ENCODE assay signal across 14 mouse cellular contexts in genomic region chr8:10173033-10173747, GRCm38 (mm10). TPM values are rescaled to one million over a fixed set of nuclear protein-coding genes. Genes with fewer than 3 reads are reported as not detected.
DNase-seq lines count a peak whose midpoint lies in the region; ATAC-seq lines count a peak whose summit lies in the region.
"Had no signal": no experiment of that assay in that cellular context is flagged by ENCODE, and none has a peak within 500 bp of the region (broad histone marks: within the 10 kb centered on the region; RNA-seq: fewer than 3 reads in every experiment).

No protein-coding gene starts in this region.

- H3K9ac ChIP-seq in forebrain, embryonic 16.5 days (replicated peaks; ENCODE audit: low read depth, low read length), result no peak overlapping the region
- H3K9ac ChIP-seq in embryonic facial prominence, embryonic 14.5 days (ENCODE audit: low read depth, low read length), result no peak overlapping the region
- H3K9ac ChIP-seq in hindbrain, embryonic 15.5 days, result no peak overlapping the region
- no peak overlapping the region for H3K9ac ChIP-seq in neural tube, embryonic 13.5 days
- H3K9ac ChIP-seq in heart, embryonic 12.5 days, result no peak overlapping the region
- H3K9ac ChIP-seq: liver, embryonic 12.5 days had no signal

- no peaks in the 10 kb centered on the region for H3K9me3 ChIP-seq in forebrain, embryonic 10.5 days
- H3K9me3 ChIP-seq in forebrain, embryonic 16.5 days (ENCODE audit: control insufficient read depth, low read length), result no peaks in the 10 kb centered on the region
- H3K9me3 ChIP-seq in embryonic facial prominence, embryonic 14.5 days (ENCODE audit: control insufficient read depth, low read length), result no peaks in the 10 kb centered on the region
- no peaks in the 10 kb centered on the region for H3K9me3 ChIP-seq in hindbrain, embryonic 15.5 days
- no peaks in the 10 kb centered on the region for H3K9me3 ChIP-seq in neural tube, embryonic 13.5 days
- no peaks in the 10 kb centered on the region for H3K9me3 ChIP-seq in heart, embryonic 12.5 days (replicated peaks)
- H3K9me3 ChIP-seq: G1E; liver, embryonic 12.5 days had no signal

- H3K4me3 ChIP-seq in forebrain, embryonic 10.5 days, result no peak overlapping the region
- H3K4me3 ChIP-seq in forebrain, embryonic 16.5 days (replicated peaks; ENCODE audit: low read length), result no peak overlapping the region
- no peak overlapping the region for H3K4me3 ChIP-seq in embryonic facial prominence, embryonic 14.5 days (ENCODE audit: low read depth, low read length)
- H3K4me3 ChIP-seq in hindbrain, embryonic 15.5 days, result no peak overlapping the region
- H3K4me3 ChIP-seq in neural tube, embryonic 13.5 days, result no peak overlapping the region
- no peak overlapping the region for H3K4me3 ChIP-seq in heart, embryonic 12.5 days
- H3K4me3 ChIP-seq: left cerebral cortex, adult 2 months; liver, embryonic 12.5 days had no signal

- peaks cover 39% of the 10 kb centered on the region for H3K4me1 ChIP-seq in forebrain, embryonic 10.5 days
- peaks cover 16% of the 10 kb centered on the region for H3K4me1 ChIP-seq in forebrain, embryonic 16.5 days (replicated peaks; ENCODE audit: control insufficient read depth, insufficient read depth, low read length)
- no peaks in the 10 kb centered on the region for H3K4me1 ChIP-seq in embryonic facial prominence, embryonic 14.5 days (ENCODE audit: control insufficient read depth, insufficient read depth, low read length)
- peaks cover 28% of the 10 kb centered on the region for H3K4me1 ChIP-seq in hindbrain, embryonic 15.5 days (replicated peaks)
- peaks cover 54% of the 10 kb centered on the region for H3K4me1 ChIP-seq in neural tube, embryonic 13.5 days (replicated peaks)
- H3K4me1 ChIP-seq in heart, embryonic 12.5 days (replicated peaks), result no peaks in the 10 kb centered on the region
- H3K4me1 ChIP-seq: liver, embryonic 12.5 days had no signal

- H3K36me3 ChIP-seq in forebrain, embryonic 10.5 days (replicated peaks), result no peaks in the 10 kb centered on the region
- H3K36me3 ChIP-seq in forebrain, embryonic 16.5 days (ENCODE audit: control insufficient read depth, insufficient read depth), result no peaks in the 10 kb centered on the region
- no peaks in the 10 kb centered on the region for H3K36me3 ChIP-seq in embryonic facial prominence, embryonic 14.5 days (ENCODE audit: control insufficient read depth, insufficient read depth, low read length)
- no peaks in the 10 kb centered on the region for H3K36me3 ChIP-seq in hindbrain, embryonic 15.5 days
- H3K36me3 ChIP-seq in neural tube, embryonic 13.5 days, result no peaks in the 10 kb centered on the region
- H3K36me3 ChIP-seq in heart, embryonic 12.5 days, result no peaks in the 10 kb centered on the region
- H3K36me3 ChIP-seq: G1E; liver, embryonic 12.5 days had no signal

- H3K27me3 ChIP-seq in forebrain, embryonic 10.5 days (ENCODE audit: poor library complexity, severe bottlenecking), result no peaks in the 10 kb centered on the region; the same call in 1 of the 2 replicates
- no peaks in the 10 kb centered on the region for H3K27me3 ChIP-seq in forebrain, embryonic 16.5 days (replicated peaks; ENCODE audit: control insufficient read depth, insufficient read depth, low read length)
- no peaks in the 10 kb centered on the region for H3K27me3 ChIP-seq in embryonic facial prominence, embryonic 14.5 days (replicated peaks; ENCODE audit: control insufficient read depth, insufficient read depth, low read length)
- no peaks in the 10 kb centered on the region for H3K27me3 ChIP-seq in hindbrain, embryonic 15.5 days
- no peaks in the 10 kb centered on the region for H3K27me3 ChIP-seq in neural tube, embryonic 13.5 days
- H3K27me3 ChIP-seq in heart, embryonic 12.5 days (replicated peaks), result no peaks in the 10 kb centered on the region; the same call in 1 of the 2 replicates
- H3K27me3 ChIP-seq: liver, embryonic 12.5 days had no signal

- ATAC-seq in forebrain, embryonic 16.5 days, result no peak; the same call in 1 of the 2 replicates
- ATAC-seq in embryonic facial prominence, embryonic 14.5 days (ENCODE audit: low read depth), result no peak
- peak; percentile 74; the same call in 1 of the 2 replicates for ATAC-seq in hindbrain, embryonic 15.5 days (ENCODE audit: low FRiP score, low read depth)
- ATAC-seq in neural tube, embryonic 13.5 days (ENCODE audit: low read depth), result peak; percentile 71
- no peak for ATAC-seq in CD4-positive, CD25-positive, alpha-beta regulatory T cell, adult 4 months
- ATAC-seq in heart, embryonic 12.5 days (ENCODE audit: insufficient number of reproducible peaks, low FRiP score), result no peak
- ATAC-seq: liver, embryonic 12.5 days had no signal

- no peak for DNase-seq in forebrain, embryonic 10.5 days (ENCODE audit: extremely low spot score, low spot score)
- DNase-seq in embryonic facial prominence, embryonic 14.5 days (ENCODE audit: low spot score), result peak; percentile 53
- DNase-seq in thymus, postnatal 4 days, result no peak
- DNase-seq: cerebellum, adult 9-11 months; kidney, postnatal 25 days had no signal

- 41% methylated on average over 9 of the region's 9 CpGs for WGBS in forebrain, embryonic 10.5 days
- 31% methylated on average over 9 of the region's 9 CpGs for WGBS in forebrain, embryonic 16.5 days
- WGBS in embryonic facial prominence, embryonic 14.5 days, result 47% methylated on average over 9 of the region's 9 CpGs
- WGBS in hindbrain, embryonic 15.5 days, result 30% methylated on average over 9 of the region's 9 CpGs
- WGBS in neural tube, embryonic 13.5 days, result 25% methylated on average over 9 of the region's 9 CpGs
- WGBS in heart, embryonic 12.5 days, result 58% methylated on average over 9 of the region's 9 CpGs

- peak overlapping the region; percentile 36; the same call in 1 of the 2 replicates for H3K27ac ChIP-seq in forebrain, embryonic 10.5 days
- H3K27ac ChIP-seq in forebrain, embryonic 16.5 days (ENCODE audit: low read length), result no peak overlapping the region
- no peak overlapping the region for H3K27ac ChIP-seq in embryonic facial prominence, embryonic 14.5 days (replicated peaks; ENCODE audit: low read depth, low read length)
- peak overlapping the region; percentile 30; the same call in 1 of the 2 replicates for H3K27ac ChIP-seq in hindbrain, embryonic 15.5 days (replicated peaks)
- H3K27ac ChIP-seq in neural tube, embryonic 13.5 days (replicated peaks), result peak overlapping the region; percentile 49; the same call in 1 of the 2 replicates
- no peak overlapping the region for H3K27ac ChIP-seq in heart, embryonic 12.5 days (ENCODE audit: poor library complexity, severe bottlenecking)
- H3K27ac ChIP-seq: left cerebral cortex, adult 2 months; liver, embryonic 12.5 days; macrophage had no signal

- H3K4me2 ChIP-seq in forebrain, embryonic 16.5 days (ENCODE audit: low read length), result no peak overlapping the region
- H3K4me2 ChIP-seq in embryonic facial prominence, embryonic 14.5 days (ENCODE audit: low read depth, low read length), result no peak overlapping the region
- no peak overlapping the region for H3K4me2 ChIP-seq in hindbrain, embryonic 15.5 days
- H3K4me2 ChIP-seq in neural tube, embryonic 13.5 days, result no peak overlapping the region
- no peak overlapping the region for H3K4me2 ChIP-seq in heart, embryonic 12.5 days
- H3K4me2 ChIP-seq: liver, embryonic 12.5 days had no signal

RNA-seq across cellular contexts. Expression of gene Myo16, which starts 19.5 kb away (rescaled TPM):
- 0.50 and 0.64 TPM in 2 replicates for polyA plus RNA-seq in forebrain, embryonic 10.5 days (2016; fragmentation: Nextera tagmentation; extraction: Ambion mirVana)
- 3.4 and 5.8 TPM in 2 replicates for polyA plus RNA-seq in forebrain, embryonic 16.5 days (2015; fragmentation: Nextera tagmentation; extraction: Ambion mirVana)
- polyA plus RNA-seq in embryonic facial prominence, embryonic 14.5 days (2014; fragmentation: Nextera tagmentation; extraction: Ambion mirVana), result 0.77 and 0.89 TPM in 2 replicates
- 4.6 and 5.5 TPM in 2 replicates for polyA plus RNA-seq in hindbrain, embryonic 15.5 days (2015; fragmentation: Nextera tagmentation; extraction: Ambion mirVana)
- polyA plus RNA-seq in neural tube, embryonic 13.5 days (2015; fragmentation: Nextera tagmentation; extraction: Ambion mirVana), result 3.9 and 5.1 TPM in 2 replicates
- polyA plus RNA-seq in CD4-positive, CD25-positive, alpha-beta regulatory T cell, adult 4 months (2017; shearing (Covaris generic)), result not detected
- 1.4 and 1.5 TPM in 2 replicates for polyA plus RNA-seq in heart, embryonic 12.5 days (2016; fragmentation: Nextera tagmentation; extraction: Ambion mirVana)
- polyA plus RNA-seq: macrophage had no signal

Comparison
In these comparisons a context has a peak if more than half of its experiments do, and no peak if none do; other contexts are left out.
1. H3K27ac ChIP-seq: peak in forebrain, embryonic 10.5 days (single experiment), hindbrain, embryonic 15.5 days (single experiment) and neural tube, embryonic 13.5 days (single experiment); none in forebrain, embryonic 16.5 days (single experiment), embryonic facial prominence, embryonic 14.5 days (single experiment) and heart, embryonic 12.5 days (single experiment).
2. ATAC-seq: peak in hindbrain, embryonic 15.5 days (single experiment) and neural tube, embryonic 13.5 days (single experiment); none in forebrain, embryonic 16.5 days (single experiment), embryonic facial prominence, embryonic 14.5 days (single experiment), CD4-positive, CD25-positive, alpha-beta regulatory T cell, adult 4 months (single experiment) and heart, embryonic 12.5 days (single experiment).